Mouse (Mus musculus) monocyte, adult 59 days (primary cell): Measurements from ENCODE around the gene Timm29. TPM values are rescaled to one million over a fixed set of nuclear protein-coding genes. Genes with fewer than 3 reads are reported as not detected.

Source experiments
- total RNA-seq, 2 experiments: library from RNA; stranded (reverse); gene quantifications; one replicate each; pipeline ENCODE4 v1.2.4; 2023

Gene Timm29
- total RNA-seq: 10 to 100 TPM; 19.9 to 21.8 TPM

DNA sequence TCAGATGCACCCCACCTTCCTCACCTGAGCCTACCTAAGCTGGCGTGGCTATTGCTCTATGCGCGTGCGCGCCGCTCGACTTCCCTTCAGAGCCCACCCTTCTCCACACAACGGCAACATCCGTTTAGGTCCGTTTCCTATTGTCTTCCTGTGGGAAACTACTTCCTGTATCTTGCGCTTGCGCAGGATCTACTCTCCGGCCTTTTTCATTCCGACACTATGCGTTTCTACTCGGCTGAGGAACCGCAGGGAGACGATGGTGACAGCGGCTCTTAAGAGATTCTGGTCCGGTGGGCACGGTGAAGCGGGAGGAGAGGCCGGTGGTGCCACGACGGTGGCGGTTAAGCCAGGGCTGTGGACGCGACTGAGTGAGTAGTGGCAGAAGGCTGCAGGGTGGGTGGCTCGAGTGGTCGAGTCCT, at the start of gene Timm29, which contains the start of gene Yipf2:
TSS of gene Timm29 (plus strand) at position 20 of the 419 bp plus-strand sequence.
TSS of gene Yipf2 (minus strand) at position 126 of the 419 bp plus-strand sequence.

DNA sequence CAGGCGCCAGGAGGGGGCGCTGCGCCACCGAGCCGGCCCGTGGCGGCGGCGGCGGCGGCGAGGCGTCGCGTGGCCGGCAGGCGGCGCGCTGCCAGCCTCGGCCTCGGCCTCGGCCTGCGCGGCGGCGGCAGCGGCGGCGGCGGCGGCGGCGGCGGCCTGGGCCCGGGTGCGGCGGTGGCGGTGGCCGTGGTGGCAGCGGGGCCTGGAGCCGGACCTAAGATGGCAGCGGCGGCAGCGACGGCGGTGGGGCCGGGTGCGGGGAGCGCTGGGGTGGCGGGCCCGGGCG, 45.8 kb upstream of the Timm29 start, which contains the start of gene Carm1:
TSS of gene Carm1 (plus strand) at position 106 of the 286 bp plus-strand sequence.

DNA sequence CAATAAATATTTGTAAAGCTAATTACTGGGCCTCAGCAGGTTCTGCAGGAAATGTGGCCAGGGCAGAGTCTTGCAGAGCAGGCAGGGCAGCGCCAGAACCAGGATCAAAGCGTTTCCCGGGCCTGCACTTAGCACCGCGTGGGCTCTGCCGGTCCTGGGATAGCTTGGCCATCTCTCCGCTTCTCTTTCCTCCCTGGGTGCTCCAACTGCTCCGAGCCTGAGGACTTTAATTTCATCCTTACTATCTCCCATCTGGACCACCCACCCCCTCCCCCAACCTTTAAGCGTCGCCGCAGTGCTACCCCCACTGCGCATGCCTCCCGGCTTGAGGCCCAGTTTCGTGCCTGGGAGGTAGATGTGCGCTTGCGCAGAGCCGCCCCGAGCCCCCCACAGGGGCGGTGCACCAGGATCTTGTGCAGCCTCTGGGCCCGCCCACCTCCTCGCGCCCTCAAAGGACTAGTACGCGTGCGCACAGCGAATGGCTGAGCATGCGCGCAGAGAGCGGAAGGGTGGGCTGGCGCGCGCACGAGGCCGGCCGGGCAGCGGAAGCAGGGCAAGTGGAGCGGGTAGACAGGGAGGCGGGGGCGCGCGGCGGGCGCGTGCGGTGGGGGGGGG, 23.2 kb downstream of the Timm29 start, which contains the start of gene Smarca4:
TSS of gene Smarca4 (plus strand) at position 553 of the 615 bp plus-strand sequence.

Other genes with a start within 250 kb of the Timm29 start
- 10 to 100 TPM; 39.5 to 42.4 TPM for gene Ilf3, start 224.9 kb upstream of the Timm29 start, total RNA-seq
- gene Qtrt1, start 180.9 kb upstream of the Timm29 start, total RNA-seq: 10 to 100 TPM; 22.4 to 29.4 TPM
- gene Dnm2, start 167.8 kb upstream of the Timm29 start, total RNA-seq: 100 to 1,000 TPM; 233 to 257 TPM
- 1 to 10 TPM; 6.6 TPM for gene Tmed1, start 82.5 kb upstream of the Timm29 start, total RNA-seq
- 100 to 1,000 TPM; 254 to 282 TPM for gene AB124611, start 66.5 kb upstream of the Timm29 start, total RNA-seq
- gene Carm1, start 45.8 kb upstream of the Timm29 start, total RNA-seq: 10 to 100 TPM; 60.6 to 61.5 TPM
- gene Yipf2, start 106 bp downstream of the Timm29 start, total RNA-seq: 10 to 100 TPM; 11.0 to 11.7 TPM
- gene Smarca4, start 23.4 kb downstream of the Timm29 start, total RNA-seq: 10 to 100 TPM; 76.9 to 81.7 TPM
- gene Ldlr, start 130.8 kb downstream of the Timm29 start, total RNA-seq: 100 to 1,000 TPM; 231 to 278 TPM
- under 1 TPM; 0.71 to 0.94 TPM for gene Spc24, start 167.6 kb downstream of the Timm29 start, total RNA-seq
- gene Kank2, start 206.0 kb downstream of the Timm29 start, total RNA-seq: 1 to 10 TPM in 1 of 2 experiments, under 1 TPM in 1; 0.84 to 1.2 TPM
- not detected for gene Angptl8, start 242.8 kb downstream of the Timm29 start, total RNA-seq